Mouse (Mus musculus) stomach, embryonic 15.5 days (tissue): ENCODE data around the gene Snd1. TPM values are rescaled to one million over a fixed set of nuclear protein-coding genes. Genes with fewer than 3 reads are reported as not detected.

Experiments
- ATAC-seq: fragments of 200-750 bp; cut with Nextera tagmentation; 2 replicates; pipeline ENCODE4 v1.8.0; 2017; ENCODE audit warnings: low read depth, moderate number of reproducible peaks, moderate TSS enrichment; ENCODE audit not compliant: insufficient read depth, low FRiP score
- H3K27ac ChIP-seq: fragments of 300-500 bp; sonication (generic); 2 replicates; pipeline ENCODE4 v1.5.1; 2015; ENCODE audit warnings: mild to moderate bottlenecking, inconsistent platforms
- H3K27me3 ChIP-seq: fragments of 300-500 bp; sonication (generic); replicated peaks from 2 replicates; pipeline ENCODE4 v1.6.1; 2015; ENCODE audit warnings: inconsistent platforms
- H3K36me3 ChIP-seq: fragments of 300-500 bp; sonication (generic); 2 replicates; pipeline ENCODE4 v1.6.1; 2015; ENCODE audit warnings: inconsistent platforms
- H3K4me1 ChIP-seq: fragments of 300-500 bp; sonication (generic); 2 replicates; pipeline ENCODE4 v1.6.1; 2015; ENCODE audit warnings: inconsistent platforms
- H3K4me2 ChIP-seq: fragments of 300-500 bp; sonication (generic); 2 replicates; pipeline ENCODE4 v1.6.1; 2015; ENCODE audit warnings: mild to moderate bottlenecking, inconsistent platforms
- H3K4me3 ChIP-seq: fragments of 300-500 bp; sonication (generic); replicated peaks from 2 replicates; pipeline ENCODE4 v1.5.1; 2015; ENCODE audit warnings: inconsistent platforms
- H3K9ac ChIP-seq: fragments of 300-500 bp; sonication (generic); 2 replicates; pipeline ENCODE4 v1.6.1; 2015; ENCODE audit warnings: inconsistent platforms
- H3K9me3 ChIP-seq: fragments of 300-500 bp; sonication (generic); 2 replicates; pipeline ENCODE4 v1.6.1; 2016; ENCODE audit warnings: inconsistent platforms
- WGBS: fragments of 180-500 bp; shearing (Covaris S2); methylation state at CpG from one replicate; pipeline ENCODE4 v1.1.7; 2015; 5-methylcytosine and 5-hydroxymethylcytosine counted together
- polyA plus RNA-seq: library from polyadenylated mRNA; unstranded; fragments of >200 nt; fragmentation: Nextera tagmentation; extraction: Ambion mirVana; gene quantifications from 2 replicates; pipeline ENCODE4 v1.2.1, GENCODE M21; 2015

Snd1 gene
- polyA plus RNA-seq, 1 experiment from 2014 or later, result 128 TPM

DNA sequence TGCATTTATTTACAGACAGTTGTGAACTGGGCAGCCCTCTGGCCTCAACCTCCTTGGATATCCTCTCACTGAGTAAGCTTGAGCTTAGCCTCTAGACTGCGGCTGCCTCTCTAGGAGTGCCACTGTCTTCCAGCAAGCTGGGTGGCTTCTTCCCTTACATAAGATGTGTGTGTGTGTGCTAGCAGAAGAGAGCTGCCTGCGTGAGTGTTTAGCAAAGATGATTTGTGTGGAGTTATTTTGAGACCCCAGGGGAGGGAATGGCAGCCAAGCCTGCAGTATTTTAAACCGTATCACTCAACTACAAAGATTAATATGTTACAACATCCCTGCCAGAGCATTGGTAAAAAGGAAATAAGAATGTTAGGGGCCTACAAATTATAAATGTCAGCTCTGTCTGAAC is 306.8 kb downstream of the Snd1 start:
- H3K9me3 ChIP-seq, result no peaks in the 10 kb centered on the region
- H3K27ac ChIP-seq, result no peak overlapping the region
- 46% methylated on average over 3 of the region's 3 CpGs for WGBS
- H3K27me3 ChIP-seq, result no peaks in the 10 kb centered on the region
- H3K4me3 ChIP-seq, result no peak overlapping the region
- H3K9ac ChIP-seq, result no peak overlapping the region
- H3K4me1 ChIP-seq, result no peaks in the 10 kb centered on the region
- H3K36me3 ChIP-seq, result no peaks in the 10 kb centered on the region
- ATAC-seq, result no peak
- H3K4me2 ChIP-seq, result no peak overlapping the region

DNA sequence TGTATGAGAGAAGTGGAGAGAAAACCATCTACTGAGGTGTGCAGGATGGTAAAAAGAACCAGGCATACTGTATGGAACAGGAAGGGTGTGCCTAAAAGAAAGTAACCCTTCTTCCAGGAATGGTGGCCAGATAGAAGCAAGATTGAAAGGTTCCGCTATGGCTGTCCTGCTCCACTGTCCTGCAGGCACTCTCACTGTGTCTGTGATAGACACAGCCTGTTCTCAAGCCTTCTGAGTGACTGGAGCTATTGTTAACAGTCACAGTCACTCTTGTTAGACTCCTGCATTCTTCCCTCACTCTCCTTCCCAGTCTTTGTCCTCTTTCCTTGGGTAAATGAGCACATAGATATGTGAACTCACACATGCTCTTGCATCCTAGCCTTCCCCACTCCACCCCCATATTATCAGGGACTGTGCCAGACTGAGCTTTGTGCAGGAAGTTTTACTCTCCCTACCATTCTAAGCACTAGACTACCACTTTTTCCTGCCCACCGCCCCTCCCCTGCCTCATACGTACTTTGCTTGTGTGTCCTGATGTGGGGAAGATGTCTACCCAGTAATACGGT is 308.2 kb downstream of the Snd1 start:
- ATAC-seq, result no peak
- no peak overlapping the region for H3K27ac ChIP-seq
- H3K27me3 ChIP-seq, result no peaks in the 10 kb centered on the region
- H3K4me2 ChIP-seq, result no peak overlapping the region
- no peak overlapping the region for H3K9ac ChIP-seq
- 78% methylated on average over 4 of the region's 4 CpGs for WGBS
- no peaks in the 10 kb centered on the region for H3K9me3 ChIP-seq
- no peak overlapping the region for H3K4me3 ChIP-seq
- H3K36me3 ChIP-seq, result no peaks in the 10 kb centered on the region
- H3K4me1 ChIP-seq, result no peaks in the 10 kb centered on the region

- Histone ChIP-seq H3K27me3 (no peaks in the 10 kb centered on the region), H3K36me3 (no peaks in the 10 kb centered on the region), H3K9ac (no peak overlapping the region), H3K9me3 (no peaks in the 10 kb centered on the region), H3K4me3 (no peak overlapping the region), H3K27ac (no peak overlapping the region), H3K4me1 (no peaks in the 10 kb centered on the region), H3K4me2 (no peak overlapping the region)
- WGBS, result 82% methylated on average over 5 of the region's 5 CpGs
- no peak for ATAC-seq
These were observed 309.0 kb downstream of the Snd1 start for GRCm38 (mm10) chr6:28783953-28784352.

DNA sequence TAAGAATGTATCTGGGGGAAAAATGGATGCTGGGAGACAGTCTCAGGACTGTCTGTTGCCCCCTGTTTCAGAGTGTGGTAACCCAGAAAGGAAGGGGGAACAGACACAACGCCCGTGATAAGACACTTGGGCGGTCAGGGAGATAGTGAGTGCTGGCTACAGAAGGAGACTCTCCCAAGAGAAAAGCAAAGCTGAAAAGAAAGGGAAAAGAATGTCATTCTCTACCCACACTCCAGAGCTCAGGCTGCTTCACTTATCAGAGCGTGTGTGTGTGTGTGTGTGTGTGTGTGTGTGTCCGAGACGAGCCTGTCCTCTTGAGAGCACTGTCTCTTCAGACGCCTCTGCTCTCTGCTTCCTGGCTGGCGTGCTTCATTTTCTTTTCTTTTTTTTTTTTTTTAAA is 310.8 kb downstream of the Snd1 start:
- Histone ChIP-seq H3K27ac (no peak overlapping the region), H3K4me3 (no peak overlapping the region), H3K9me3 (no peaks in the 10 kb centered on the region), H3K27me3 (no peaks in the 10 kb centered on the region), H3K4me1 (no peaks in the 10 kb centered on the region), H3K4me2 (no peak overlapping the region), H3K9ac (no peak overlapping the region), H3K36me3 (no peaks in the 10 kb centered on the region)
- no peak for ATAC-seq
- 77% methylated on average over 8 of the region's 8 CpGs for WGBS

GRCm38 (mm10) chr6:28787133-28787532 is 312.2 kb downstream of the Snd1 start:
- Histone ChIP-seq H3K4me1 (no peaks in the 10 kb centered on the region), H3K4me2 (no peak overlapping the region), H3K9me3 (no peaks in the 10 kb centered on the region), H3K9ac (no peak overlapping the region), H3K27ac (no peak overlapping the region), H3K4me3 (no peak overlapping the region), H3K36me3 (no peaks in the 10 kb centered on the region), H3K27me3 (no peaks in the 10 kb centered on the region)
- ATAC-seq, result no peak
- WGBS, result 71% methylated on average over 6 of the region's 6 CpGs

DNA sequence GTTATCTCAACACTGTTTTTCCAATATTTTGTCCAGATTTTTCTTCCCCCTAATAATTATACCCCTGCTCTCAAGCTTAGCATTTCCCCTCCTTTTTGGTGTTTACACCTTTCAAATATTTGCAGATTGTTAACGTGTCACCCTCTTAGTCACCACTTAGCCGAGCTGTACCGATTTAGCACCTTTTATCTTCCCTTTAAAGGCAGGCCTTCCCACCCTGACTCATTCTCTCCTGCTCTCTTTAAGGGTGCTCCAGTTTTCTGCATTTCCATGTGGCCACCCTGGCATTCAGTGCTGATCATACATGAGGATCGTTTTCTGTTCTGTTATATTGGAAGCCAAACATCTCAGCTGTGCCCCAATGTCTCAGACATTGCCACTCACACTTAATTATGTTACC is 314.7 kb downstream of the Snd1 start:
- Histone ChIP-seq H3K36me3 (no peaks in the 10 kb centered on the region), H3K27ac (no peak overlapping the region), H3K9ac (no peak overlapping the region), H3K27me3 (no peaks in the 10 kb centered on the region), H3K9me3 (no peaks in the 10 kb centered on the region), H3K4me1 (no peaks in the 10 kb centered on the region), H3K4me2 (no peak overlapping the region), H3K4me3 (no peak overlapping the region)
- WGBS, result 54% methylated on average over 4 of the region's 4 CpGs
- ATAC-seq, result no peak

- no peak overlapping the region for H3K4me3 ChIP-seq
- H3K27ac ChIP-seq, result no peak overlapping the region
- no peak overlapping the region for H3K4me2 ChIP-seq
- no peak overlapping the region for H3K9ac ChIP-seq
- no peaks in the 10 kb centered on the region for H3K4me1 ChIP-seq
- no peaks in the 10 kb centered on the region for H3K9me3 ChIP-seq
- H3K27me3 ChIP-seq, result no peaks in the 10 kb centered on the region
- peaks cover 4% of the 10 kb centered on the region; the same call in 1 of the 2 replicates for H3K36me3 ChIP-seq
- no peak for ATAC-seq
- WGBS, result 52% methylated on average over 3 of the region's 3 CpGs
These were observed 316.2 kb downstream of the Snd1 start for GRCm38 (mm10) chr6:28791183-28791582.

DNA sequence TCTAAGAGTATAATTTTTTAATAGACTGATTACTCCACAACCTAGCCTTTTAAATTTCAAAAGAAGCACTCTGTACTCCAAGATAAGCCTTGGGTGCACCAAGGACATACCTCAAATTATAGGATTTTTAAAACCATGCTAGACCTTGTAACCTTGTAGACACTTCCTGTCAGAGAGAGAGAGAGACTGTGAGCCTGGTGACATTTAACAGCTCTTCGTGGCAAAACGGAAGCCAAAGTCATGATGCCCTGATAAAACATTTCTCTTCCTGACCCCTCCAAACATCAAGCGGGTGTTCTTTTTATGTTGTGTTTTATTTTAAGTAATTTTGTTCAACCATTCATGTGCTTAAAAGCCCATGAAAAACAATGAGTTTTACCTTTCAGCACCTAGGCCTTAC is 316.9 kb downstream of the Snd1 start:
- no peaks in the 10 kb centered on the region for H3K27me3 ChIP-seq
- H3K4me3 ChIP-seq, result no peak overlapping the region
- H3K4me1 ChIP-seq, result no peaks in the 10 kb centered on the region
- no peak overlapping the region for H3K9ac ChIP-seq
- no peaks in the 10 kb centered on the region for H3K9me3 ChIP-seq
- H3K4me2 ChIP-seq, result no peak overlapping the region
- 78% methylated on average over 3 of the region's 3 CpGs for WGBS
- no peak for ATAC-seq
- no peak overlapping the region for H3K27ac ChIP-seq
- H3K36me3 ChIP-seq, result peaks cover 4% of the 10 kb centered on the region

DNA sequence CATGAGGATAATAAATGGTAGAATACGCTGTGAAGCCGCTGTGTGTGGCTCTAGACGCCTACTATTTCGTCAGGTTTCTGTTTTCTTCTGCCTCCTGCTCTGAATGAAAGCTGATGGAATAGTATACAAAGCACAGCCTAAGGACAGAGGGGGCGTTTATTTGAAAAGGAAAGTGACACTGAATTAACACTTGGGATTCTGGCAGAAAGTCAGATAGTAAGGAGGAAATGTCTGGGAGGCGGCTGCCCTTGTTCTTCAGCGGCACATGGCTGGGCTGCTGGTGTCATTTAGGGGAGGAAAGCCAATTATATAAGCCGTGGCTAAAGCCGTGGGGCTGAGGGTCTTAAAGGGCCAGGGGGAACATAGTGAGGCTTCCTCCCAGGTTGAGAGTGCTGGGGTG is 320.4 kb downstream of the Snd1 start:
- no peak for ATAC-seq
- Histone ChIP-seq H3K9me3 (no peaks in the 10 kb centered on the region), H3K27ac (no peak overlapping the region), H3K4me2 (no peak overlapping the region), H3K4me1 (no peaks in the 10 kb centered on the region), H3K4me3 (no peak overlapping the region), H3K27me3 (no peaks in the 10 kb centered on the region), H3K9ac (no peak overlapping the region), H3K36me3 (peaks cover 4% of the 10 kb centered on the region)
- WGBS, result 43% methylated on average over 9 of the region's 9 CpGs

DNA sequence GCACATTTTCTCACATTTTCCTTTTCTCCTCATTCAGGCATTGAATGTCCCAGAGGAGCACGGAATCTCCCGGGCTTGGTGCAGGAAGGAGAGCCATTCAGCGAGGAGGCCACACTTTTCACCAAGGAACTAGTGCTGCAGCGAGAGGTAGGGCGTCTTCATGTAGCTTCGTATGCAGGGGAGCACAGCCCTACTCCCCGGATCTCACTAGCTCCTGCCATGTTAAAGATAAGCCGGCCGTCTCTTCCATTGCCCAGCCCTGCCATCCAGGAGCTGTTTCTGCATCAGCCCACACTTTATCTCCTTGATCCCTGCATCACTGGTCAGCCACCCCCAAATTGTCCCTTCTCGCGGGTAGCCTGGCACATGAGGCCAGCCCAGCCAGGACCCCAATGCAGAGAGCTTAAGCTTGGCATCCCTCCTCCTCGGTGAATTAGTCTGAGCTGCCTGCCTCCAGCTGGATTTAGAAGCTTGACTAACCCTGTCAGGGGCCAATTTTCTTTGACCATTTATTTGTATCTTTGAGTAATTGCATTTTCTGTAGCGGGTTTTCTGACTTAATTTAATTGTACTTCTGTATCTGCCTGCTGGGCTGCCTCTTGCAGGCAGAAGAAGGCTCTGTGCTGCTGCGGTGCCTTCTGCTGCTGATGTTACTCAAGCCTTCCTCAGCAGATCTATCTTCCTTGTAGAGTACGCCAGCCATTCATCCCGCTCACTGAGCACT is 321.0 kb downstream of the Snd1 start:
- Histone ChIP-seq H3K4me2 (no peak overlapping the region), H3K36me3 (peaks cover 4% of the 10 kb centered on the region), H3K4me3 (no peak overlapping the region), H3K27ac (no peak overlapping the region), H3K4me1 (no peaks in the 10 kb centered on the region), H3K27me3 (no peaks in the 10 kb centered on the region), H3K9ac (no peak overlapping the region), H3K9me3 (no peaks in the 10 kb centered on the region)
- no peak for ATAC-seq
- WGBS, result 87% methylated on average over 16 of the region's 16 CpGs

DNA sequence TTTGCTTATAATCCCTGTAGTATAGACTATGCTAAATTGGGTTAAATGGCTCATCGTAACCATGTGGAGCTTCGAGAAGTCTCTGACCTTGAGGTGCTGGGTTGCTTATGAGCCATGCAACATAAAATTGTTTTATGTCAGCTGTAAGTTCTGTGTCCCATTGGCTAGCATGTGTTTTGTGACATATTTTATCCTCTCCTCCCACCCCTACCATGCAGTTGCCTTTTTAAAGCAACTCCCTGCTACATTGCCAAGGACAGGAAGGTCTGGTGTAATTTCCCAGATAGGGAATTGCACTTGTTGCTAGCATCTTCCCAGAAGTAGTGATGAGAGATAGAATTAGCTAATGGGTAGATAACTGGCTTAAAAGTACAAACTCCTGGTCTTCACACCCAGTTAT is 324.9 kb downstream of the Snd1 start:
- ATAC-seq, result no peak
- 84% methylated on average over 2 of the region's 2 CpGs for WGBS
- H3K27me3 ChIP-seq, result no peaks in the 10 kb centered on the region
- H3K9ac ChIP-seq, result no peak overlapping the region
- H3K36me3 ChIP-seq, result peaks cover 4% of the 10 kb centered on the region
- no peak overlapping the region for H3K4me2 ChIP-seq
- H3K4me3 ChIP-seq, result no peak overlapping the region
- H3K9me3 ChIP-seq, result no peaks in the 10 kb centered on the region
- no peak overlapping the region for H3K27ac ChIP-seq
- H3K4me1 ChIP-seq, result no peaks in the 10 kb centered on the region

GRCm38 (mm10) chr6:28800976-28801375 is 326.0 kb downstream of the Snd1 start:
- Histone ChIP-seq H3K27me3 (no peaks in the 10 kb centered on the region), H3K9ac (no peak overlapping the region), H3K4me2 (no peak overlapping the region), H3K36me3 (peaks cover under 1% of the 10 kb centered on the region), H3K4me1 (no peaks in the 10 kb centered on the region), H3K27ac (no peak overlapping the region), H3K9me3 (no peaks in the 10 kb centered on the region), H3K4me3 (no peak overlapping the region)
- no peak for ATAC-seq
- 87% methylated on average over 3 of the region's 3 CpGs for WGBS
